Mouse (Mus musculus): Measurements from ENCODE around the gene Apobec4. TPM values are rescaled to one million over a fixed set of nuclear protein-coding genes. Genes with fewer than 3 reads are reported as not detected.

Apobec4 gene
- total RNA-seq, 2 experiments from 2014 or later = not detected

DNA sequence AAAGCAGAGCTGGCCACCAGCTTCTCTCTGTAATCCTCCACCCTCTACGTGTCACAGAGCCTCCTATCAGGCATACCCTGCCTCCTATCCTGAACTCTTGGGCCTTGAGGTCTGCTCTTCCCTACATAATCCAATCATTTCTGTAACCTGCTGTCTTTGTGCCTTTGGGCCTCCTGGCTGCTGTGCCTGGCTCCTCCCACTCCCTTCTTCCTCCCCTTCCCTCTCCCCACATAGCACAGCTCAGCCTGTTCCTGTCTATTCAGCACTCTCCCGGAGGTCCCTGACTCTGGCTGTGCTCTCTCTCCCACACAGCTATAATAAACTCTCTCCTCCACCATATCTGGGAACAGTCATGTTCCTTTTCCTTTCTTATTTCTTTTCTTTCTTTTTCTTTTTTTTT, 49.5 kb downstream of the Apobec4 start, which contains the start of gene Ncf2:
Gene Ncf2 (plus strand): TSS at position 298 of the 400 bp plus-strand sequence.
- 0 out of 2 replicates have a peak, but pooled peaks have one; percentile 20 for ATAC-seq (ENCODE audit: poor library complexity, severe bottlenecking)

DNA sequence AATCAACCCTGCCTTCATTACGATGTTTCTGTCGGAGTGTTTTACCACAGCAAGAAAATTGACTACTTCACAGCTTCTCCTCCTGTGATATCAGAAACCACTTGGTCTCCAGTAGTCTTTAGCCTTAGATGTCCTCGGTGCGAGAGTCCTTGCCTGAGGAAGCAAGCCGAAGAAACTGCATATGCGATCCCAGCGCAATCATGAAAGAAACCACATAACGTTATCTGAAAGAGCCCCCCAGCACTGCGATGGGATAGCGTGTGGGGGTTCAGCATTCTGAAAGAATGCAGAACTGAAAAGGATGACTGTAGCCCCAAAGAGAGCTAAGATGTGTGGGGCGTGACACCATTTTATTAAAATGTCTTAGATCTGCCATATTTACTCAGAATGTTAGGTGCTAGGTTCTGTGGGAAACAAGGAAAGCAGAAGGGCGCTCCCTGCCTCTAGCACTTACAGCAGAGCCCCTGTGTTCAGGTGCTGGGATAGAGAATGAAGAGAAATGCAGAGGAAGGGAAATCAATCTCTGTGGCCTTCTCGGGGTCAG, 50.4 kb downstream of the Apobec4 start:
- ATAC-seq (ENCODE audit: poor library complexity, severe bottlenecking) = no peak

DNA sequence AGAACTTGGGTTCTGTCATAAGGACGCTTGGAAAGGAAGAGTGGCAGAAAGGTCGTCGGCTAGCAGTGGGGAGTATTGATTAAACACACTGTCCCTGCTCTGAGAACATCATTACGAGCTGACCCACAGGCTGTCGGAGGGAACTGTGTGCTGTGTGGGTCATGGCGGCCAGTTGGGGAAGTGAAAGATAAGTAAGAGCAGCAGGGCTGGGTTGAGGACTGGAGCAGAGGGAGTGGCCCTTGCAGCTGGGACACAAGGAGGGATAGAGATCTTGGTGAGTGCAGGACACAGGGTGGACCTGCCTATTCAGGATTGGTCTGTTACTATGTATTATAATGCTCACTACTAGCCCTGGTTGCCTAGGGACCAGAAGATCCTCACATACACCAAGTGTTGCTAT, 54.6 kb downstream of the Apobec4 start:
- ATAC-seq (ENCODE audit: poor library complexity, severe bottlenecking) = peak; percentile 38

Other genes starting within 250 kb of the Apobec4 start
- gene Rgl1, start 15.8 kb downstream of the Apobec4 start, total RNA-seq (2015) = 1.7 and 3.0 TPM in 2 replicates
- gene Rgl1, start 15.8 kb downstream of the Apobec4 start, total RNA-seq (2017) = 2.9 TPM in 2 replicates
- 786 and 868 TPM in 2 replicates for gene Arpc5, start 16.0 kb downstream of the Apobec4 start, total RNA-seq (2015)
- 396 and 424 TPM in 2 replicates for gene Arpc5, start 16.0 kb downstream of the Apobec4 start, total RNA-seq (2017)
- 252 and 267 TPM in 2 replicates for gene Ncf2, start 49.6 kb downstream of the Apobec4 start, total RNA-seq (2015)
- gene Ncf2, start 49.6 kb downstream of the Apobec4 start, total RNA-seq (2017) = 373 and 410 TPM in 2 replicates
- 75.7 and 77.3 TPM in 2 replicates for gene Smg7, start 152.1 kb downstream of the Apobec4 start, total RNA-seq (2015)
- 20.7 and 31.9 TPM in 2 replicates for gene Smg7, start 152.1 kb downstream of the Apobec4 start, total RNA-seq (2017)
- gene Nmnat2, start 204.4 kb downstream of the Apobec4 start, total RNA-seq (2015) = not detected in 2 replicates
- not detected in 2 replicates for gene Nmnat2, start 204.4 kb downstream of the Apobec4 start, total RNA-seq (2017)

Measured in megakaryocyte, adult 5-6 weeks (primary cell).